Mouse (Mus musculus): Measurements from ENCODE around the gene Tgm3.

The Tgm3 gene

GRCm38 (mm10) chr2:130012026-130012425, at the start of gene Tgm3:
Gene Tgm3 (plus strand): TSS chr2:130012349.
- DNase-seq = no peak

DNA sequence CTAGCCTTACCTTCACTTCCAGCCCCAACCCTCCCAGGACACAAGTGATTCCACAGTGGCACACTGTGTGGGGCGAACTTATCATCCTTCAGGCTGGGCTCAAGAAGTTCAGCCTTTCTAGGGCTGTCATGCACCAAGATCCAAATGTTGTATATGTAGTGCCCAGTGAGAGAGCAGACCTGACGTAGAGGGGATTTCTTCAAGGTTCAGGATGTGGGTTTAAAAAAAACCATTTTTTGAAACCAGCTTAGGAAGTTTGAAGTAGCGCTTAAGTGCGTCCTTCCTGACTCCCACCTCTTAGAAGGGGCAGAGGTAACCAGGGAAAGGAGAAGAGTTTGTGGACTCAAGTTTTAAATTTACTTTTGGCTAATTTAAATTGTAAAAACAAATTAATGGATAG, 31.5 kb upstream of the Tgm3 start:
- no peak for DNase-seq

- no peak for DNase-seq
Measured at GRCm38 (mm10) chr2:129987527-129988045, 24.6 kb upstream of the Tgm3 start.

GRCm38 (mm10) chr2:129989646-129990045, 22.5 kb upstream of the Tgm3 start:
- no peak for DNase-seq

GRCm38 (mm10) chr2:129994468-129994867, 17.7 kb upstream of the Tgm3 start:
- DNase-seq = no peak

- DNase-seq = no peak
Measured at GRCm38 (mm10) chr2:129998476-129998875, 13.7 kb upstream of the Tgm3 start.

GRCm38 (mm10) chr2:129999296-129999695, 12.9 kb upstream of the Tgm3 start:
- no peak for DNase-seq

DNA sequence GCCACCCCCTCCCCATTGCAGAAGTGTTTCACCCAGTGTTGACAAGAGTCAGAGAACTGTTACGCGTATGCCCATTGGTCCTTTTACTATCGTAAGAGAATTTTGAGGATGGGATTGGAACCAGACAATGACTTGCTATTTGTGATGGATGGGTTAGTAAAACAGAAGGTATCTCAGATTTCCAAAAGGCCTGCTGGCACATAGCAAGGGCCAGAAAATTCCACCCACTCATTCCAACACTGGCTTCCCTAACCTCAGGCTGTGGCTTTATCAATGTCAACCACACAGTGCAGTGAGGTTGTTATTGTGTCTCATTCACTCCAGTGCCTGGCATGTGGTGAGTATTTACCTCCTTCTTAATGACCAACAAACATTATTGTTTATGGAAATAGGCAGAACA, 11.5 kb upstream of the Tgm3 start:
- no peak for DNase-seq

GRCm38 (mm10) chr2:130004046-130004445, 8.1 kb upstream of the Tgm3 start:
- peak; percentile 49 for DNase-seq

DNA sequence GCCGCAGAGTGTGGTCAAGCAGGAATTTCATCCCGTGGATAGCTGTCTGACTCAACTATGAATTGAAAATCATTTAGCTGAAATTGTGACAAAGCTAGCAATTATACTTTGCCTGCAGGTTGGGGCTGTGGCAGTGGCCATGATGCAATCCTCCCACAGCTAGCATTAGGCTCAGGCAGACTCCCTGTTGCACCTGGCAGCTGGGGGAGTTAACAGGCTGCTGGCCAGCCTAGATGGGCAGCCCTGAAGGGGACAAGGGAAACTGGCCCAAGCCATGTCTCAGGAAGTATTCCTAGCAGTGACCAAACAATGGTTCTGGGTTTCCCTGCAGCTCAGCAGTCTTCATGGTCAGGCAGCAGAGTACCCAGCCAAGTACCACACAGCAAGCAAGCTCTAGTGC, 2.8 kb upstream of the Tgm3 start:
- no peak for DNase-seq

- no peak for DNase-seq
Measured at GRCm38 (mm10) chr2:130013646-130014045, 1.5 kb downstream of the Tgm3 start.

- DNase-seq = no peak
Measured at GRCm38 (mm10) chr2:130015196-130015595, 3.0 kb downstream of the Tgm3 start.

DNA sequence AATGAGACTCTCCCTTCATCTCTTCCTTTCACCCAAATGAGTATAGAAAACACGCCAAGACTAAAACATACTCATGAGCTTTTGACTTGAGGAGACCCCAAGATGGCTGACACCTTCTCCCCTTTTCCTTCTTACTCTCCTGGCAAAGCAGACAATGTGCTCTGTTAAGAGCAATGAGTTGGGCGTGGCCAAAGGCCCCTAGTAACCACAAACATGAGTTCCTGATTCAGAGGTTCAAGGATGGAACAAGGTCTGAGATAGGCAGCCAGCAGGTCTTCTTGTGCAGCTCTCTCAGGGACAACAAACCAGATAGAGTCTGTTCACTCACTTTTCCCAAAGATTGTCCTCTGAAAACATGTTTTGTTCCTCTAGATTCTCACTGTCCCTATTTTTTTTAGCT, 5.9 kb downstream of the Tgm3 start:
- no peak for DNase-seq

- DNase-seq = no peak
Measured at GRCm38 (mm10) chr2:130027890-130028289, 15.7 kb downstream of the Tgm3 start.

DNA sequence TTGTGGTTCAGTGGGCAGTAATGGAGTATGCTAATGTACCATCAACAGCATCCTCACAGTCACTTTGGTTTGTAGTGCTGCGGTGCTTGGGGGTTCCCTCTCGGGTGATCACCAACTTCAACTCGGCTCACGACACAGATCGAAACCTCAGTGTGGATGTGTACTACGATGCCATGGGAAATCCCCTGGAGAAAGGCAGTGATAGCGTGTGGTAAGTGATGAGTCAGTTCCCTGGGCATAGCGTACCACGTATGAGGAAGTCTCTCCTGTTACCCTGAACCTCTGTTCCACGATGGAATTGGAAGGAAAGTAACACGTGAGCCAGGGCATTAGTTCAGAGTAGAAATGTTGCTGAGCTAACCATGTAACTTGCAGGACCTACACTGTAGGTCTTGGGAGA, 17.7 kb downstream of the Tgm3 start:
- no peak for DNase-seq

DNA sequence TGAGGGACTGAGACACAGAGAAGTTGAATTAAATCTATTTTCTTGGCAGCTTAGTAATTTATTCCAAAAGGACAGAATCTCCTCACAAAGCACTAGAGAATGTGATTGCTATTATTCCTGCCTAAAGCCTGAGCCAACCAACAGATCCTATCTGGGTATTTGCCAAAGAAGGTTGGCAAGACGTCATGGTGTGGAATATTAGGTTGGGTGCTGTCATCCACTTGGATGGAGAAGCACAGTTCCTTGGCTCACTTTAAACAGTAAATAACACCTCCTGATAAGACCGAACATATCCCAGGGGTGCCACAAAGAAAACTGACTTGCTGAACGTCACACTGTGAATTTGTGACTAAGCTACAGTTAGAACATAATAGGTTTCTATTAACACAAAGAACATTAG, 20.5 kb downstream of the Tgm3 start:
- no peak for DNase-seq

DNA sequence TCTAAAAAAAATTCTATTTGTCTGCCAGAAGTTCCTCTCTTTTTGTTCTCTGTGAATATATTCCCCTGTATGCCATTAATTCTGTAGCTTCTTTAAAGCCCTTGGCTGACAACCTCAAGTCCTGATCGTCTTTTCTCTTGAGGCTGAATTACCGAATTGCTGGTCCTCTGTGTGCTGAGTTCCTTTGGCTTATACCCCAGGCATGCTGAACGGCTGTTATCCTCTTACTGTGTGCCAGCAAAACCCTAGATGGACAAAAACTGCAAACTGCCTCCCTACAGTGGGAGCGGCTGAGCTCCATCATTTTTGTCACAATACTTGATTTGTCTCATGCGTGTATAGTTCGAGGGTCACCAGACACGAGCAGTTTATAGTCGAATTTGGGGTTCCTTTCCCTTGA, 24.7 kb downstream of the Tgm3 start:
- no peak for DNase-seq

- no peak for DNase-seq
Measured at GRCm38 (mm10) chr2:130038971-130039370, 26.8 kb downstream of the Tgm3 start.

GRCm38 (mm10) chr2:130040190-130040886, 28.2 kb downstream of the Tgm3 start:
- DNase-seq = no peak

DNA sequence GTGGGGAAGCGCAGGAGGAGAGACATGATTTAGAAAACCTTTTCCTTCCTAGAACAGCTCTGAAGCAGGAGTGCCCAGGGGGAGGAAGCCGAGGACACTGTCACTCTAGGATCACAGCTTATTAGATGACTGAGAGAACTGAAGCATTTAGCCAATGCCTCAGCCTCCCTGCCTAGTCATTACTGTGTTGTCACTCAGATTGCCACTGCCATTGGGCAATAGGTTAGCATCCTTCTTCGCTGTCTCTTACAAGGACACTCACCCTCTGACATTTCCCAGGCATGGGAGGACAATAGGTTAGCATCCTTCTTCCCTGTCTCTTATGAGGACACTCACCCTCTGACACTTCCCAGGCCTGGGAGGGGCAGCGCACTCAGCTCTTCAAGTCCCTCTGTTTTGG, 31.7 kb downstream of the Tgm3 start:
- DNase-seq = no peak

DNA sequence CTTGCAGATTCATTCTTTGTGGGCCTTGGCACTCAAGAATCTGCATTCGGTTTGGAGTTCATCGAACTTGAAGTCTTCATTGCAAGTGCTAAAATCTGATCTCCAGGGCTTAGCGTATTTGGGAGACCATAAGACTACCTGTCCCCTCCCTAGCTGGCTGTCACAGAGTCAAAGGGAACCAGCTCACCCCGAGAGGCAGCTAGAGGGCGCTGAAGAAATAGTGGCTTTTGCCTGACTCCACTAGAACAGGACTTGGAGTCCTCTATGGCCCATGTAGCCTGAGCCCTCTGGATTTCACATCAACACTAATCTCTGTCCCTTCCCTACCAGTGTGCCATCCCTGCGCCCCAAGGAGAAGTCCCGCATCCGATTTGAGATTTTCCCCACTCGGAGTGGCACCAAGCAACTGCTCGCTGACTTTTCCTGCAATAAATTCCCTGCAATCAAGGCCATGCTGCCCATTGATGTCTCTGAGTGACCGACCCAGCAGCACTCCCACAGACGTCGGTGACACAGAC, 35.8 kb downstream of the Tgm3 start:
- no peak for DNase-seq

- no peak for DNase-seq
Measured at GRCm38 (mm10) chr2:130048792-130049191, 36.6 kb downstream of the Tgm3 start.

DNA sequence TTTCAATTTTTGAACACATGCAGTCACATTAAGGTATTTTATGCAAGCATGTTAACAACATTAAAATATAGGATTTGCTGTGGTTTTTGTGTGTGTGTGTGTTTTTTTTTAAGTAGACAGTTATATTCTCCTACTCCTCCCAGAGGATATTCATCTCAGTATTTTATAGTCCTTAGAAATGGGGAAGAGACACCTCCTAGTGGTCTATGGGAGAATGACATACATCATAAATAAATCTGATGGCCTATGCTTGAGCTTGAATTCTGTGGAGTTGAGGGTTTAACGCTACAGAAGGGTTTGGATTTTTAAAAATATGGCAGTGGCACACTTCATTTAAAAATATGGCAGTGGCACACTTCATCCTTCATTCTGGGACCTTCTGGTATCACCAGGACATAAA, 46.0 kb downstream of the Tgm3 start:
- DNase-seq = no peak

- DNase-seq = peak; percentile 49
Measured at GRCm38 (mm10) chr2:130068228-130068627, 56.1 kb downstream of the Tgm3 start.

- DNase-seq = no peak
Measured at GRCm38 (mm10) chr2:130070396-130070795, 58.2 kb downstream of the Tgm3 start.

All from kidney, postnatal 10 days (tissue).